Mouse (Mus musculus) erythroblast, embryonic 14.5 days (primary cell): ENCODE measurements around the gene Rabac1.

Experiments used
- GATA1 ChIP-seq: IDR thresholded peaks from 2 replicates; pipeline ENCODE4 v1.6.1; 2012; ENCODE audit warnings: low read length, inconsistent platforms, mixed read lengths
- TAL1 ChIP-seq: IDR thresholded peaks from 3 replicates; pipeline ENCODE4 v1.6.1; 2012; ENCODE audit warnings: low read length, inconsistent platforms, mixed read lengths

GRCm38 (mm10) chr7:24948774-24949173 is 23.8 kb downstream of the Rabac1 start:
- TF ChIP-seq TAL1, result no peak
- no peak for TF ChIP-seq GATA1
